Mouse (Mus musculus) embryonic facial prominence, embryonic 10.5 days (tissue): ENCODE measurements around the gene Slc4a8. TPM values are rescaled to one million over a fixed set of nuclear protein-coding genes. Genes with fewer than 3 reads are reported as not detected.

Source experiments
- DNase-seq: peaks from one replicate; pipeline ENCODE4 v3.0.0-alpha.2; 2017; ENCODE audit warnings: low spot score
- H3K27ac ChIP-seq: fragments of 300-500 bp; sonication (generic); replicated peaks from 2 replicates; pipeline ENCODE4 v1.5.1; 2016; ENCODE audit warnings: mild to moderate bottlenecking
- H3K27me3 ChIP-seq: fragments of 300-500 bp; sonication (generic); replicated peaks from 2 replicates; pipeline ENCODE4 v1.6.1; 2016; ENCODE audit warnings: low read depth, mild to moderate bottlenecking; ENCODE audit not compliant: poor library complexity, severe bottlenecking
- H3K36me3 ChIP-seq: fragments of 300-500 bp; sonication (generic); replicated peaks from 2 replicates; pipeline ENCODE4 v1.6.1; 2016; ENCODE audit warnings: mild to moderate bottlenecking, moderate library complexity
- H3K4me1 ChIP-seq: fragments of 300-500 bp; sonication (generic); 2 replicates; pipeline ENCODE4 v1.6.1; 2016
- H3K4me3 ChIP-seq: fragments of 300-500 bp; sonication (generic); 2 replicates; pipeline ENCODE4 v1.5.1; 2016; ENCODE audit warnings: mild to moderate bottlenecking, moderate library complexity
- H3K9me3 ChIP-seq: fragments of 300-500 bp; sonication (generic); 2 replicates; pipeline ENCODE4 v1.6.1; 2016; ENCODE audit warnings: mild to moderate bottlenecking
- WGBS: fragments of 180-500 bp; shearing (Covaris S2); methylation state at CpG from one replicate; pipeline ENCODE4 v1.1.7; 2016; 5-methylcytosine and 5-hydroxymethylcytosine counted together
- polyA plus RNA-seq: library from polyadenylated mRNA; unstranded; fragments of >200 nt; fragmentation: Nextera tagmentation; extraction: Ambion mirVana; gene quantifications from 2 replicates; pipeline ENCODE4 v1.2.1, GENCODE M21; 2016

Gene Slc4a8
- polyA plus RNA-seq, 1 experiment from 2014 or later = 10.2 TPM

GRCm38 (mm10) chr15:100845049-100845879, 83.7 kb downstream of the Slc4a8 start:
- peak; percentile 77 for DNase-seq
- 33% methylated on average over 26 of the region's 26 CpGs for WGBS

GRCm38 (mm10) chr15:100847193-100847592, 85.6 kb downstream of the Slc4a8 start:
- Histone ChIP-seq H3K4me3 (no peak overlapping the region), H3K36me3 (no peaks in the 10 kb centered on the region), H3K4me1 (peaks cover 21% of the 10 kb centered on the region), H3K27ac (no peak overlapping the region), H3K27me3 (no peaks in the 10 kb centered on the region), H3K9me3 (peaks cover 7% of the 10 kb centered on the region)
- WGBS = 85% methylated on average over 6 of the region's 6 CpGs
- no peak for DNase-seq

More at GRCm38 (mm10) chr15:100845049-100845879, 83.7 kb downstream of the Slc4a8 start:
- Histone ChIP-seq H3K9me3 (peaks cover 7% of the 10 kb centered on the region), H3K27ac (peak overlapping the region; percentile 71), H3K4me3 (no peak overlapping the region), H3K36me3 (no peaks in the 10 kb centered on the region), H3K4me1 (peaks cover 21% of the 10 kb centered on the region), H3K27me3 (no peaks in the 10 kb centered on the region)

- H3K27ac ChIP-seq = no peak overlapping the region
- H3K27me3 ChIP-seq = no peaks in the 10 kb centered on the region
- 75% methylated on average over 3 of the region's 3 CpGs for WGBS
- no peaks in the 10 kb centered on the region for H3K36me3 ChIP-seq
- no peak overlapping the region for H3K4me3 ChIP-seq
- H3K9me3 ChIP-seq = no peaks in the 10 kb centered on the region
- no peaks in the 10 kb centered on the region for H3K4me1 ChIP-seq
- DNase-seq = no peak
These were observed 96.0 kb downstream of the Slc4a8 start for GRCm38 (mm10) chr15:100857586-100857985.

GRCm38 (mm10) chr15:100860856-100861255, 99.3 kb downstream of the Slc4a8 start:
- H3K9me3 ChIP-seq = peaks cover 3% of the 10 kb centered on the region; the same call in 1 of the 2 replicates
- no peaks in the 10 kb centered on the region for H3K27me3 ChIP-seq
- no peaks in the 10 kb centered on the region for H3K36me3 ChIP-seq
- no peak for DNase-seq
- H3K4me3 ChIP-seq = no peak overlapping the region
- no peaks in the 10 kb centered on the region for H3K4me1 ChIP-seq
- WGBS = 48% methylated on average over 5 of the region's 5 CpGs
- no peak overlapping the region for H3K27ac ChIP-seq

GRCm38 (mm10) chr15:100865556-100865955, 104.0 kb downstream of the Slc4a8 start:
- 49% methylated on average over 3 of the region's 3 CpGs for WGBS
- Histone ChIP-seq H3K27ac (no peak overlapping the region), H3K27me3 (peaks cover 23% of the 10 kb centered on the region), H3K4me3 (no peak overlapping the region), H3K4me1 (peaks cover 6% of the 10 kb centered on the region; the same call in 1 of the 2 replicates), H3K9me3 (peaks cover 7% of the 10 kb centered on the region; the same call in 1 of the 2 replicates), H3K36me3 (no peaks in the 10 kb centered on the region)
- no peak for DNase-seq

GRCm38 (mm10) chr15:100869558-100869957, 108.0 kb downstream of the Slc4a8 start, which contains the start of gene Scn8a:
TSS of gene Scn8a (plus strand) at chr15:100869858.
- DNase-seq = no peak
- Histone ChIP-seq H3K9me3 (peaks cover 7% of the 10 kb centered on the region; the same call in 1 of the 2 replicates), H3K4me1 (peaks cover 23% of the 10 kb centered on the region), H3K27me3 (peaks cover 59% of the 10 kb centered on the region), H3K4me3 (peak within 1 kb of the TSS; percentile 84), H3K27ac (peak within 1 kb of the TSS; percentile 61), H3K36me3 (no peaks in the 10 kb centered on the region)
- 76% methylated on average over 7 of the region's 7 CpGs for WGBS

GRCm38 (mm10) chr15:100870001-100870774, 108.6 kb downstream of the Slc4a8 start:
- peaks cover 23% of the 10 kb centered on the region for H3K4me1 ChIP-seq
- H3K9me3 ChIP-seq = peaks cover 7% of the 10 kb centered on the region; the same call in 1 of the 2 replicates
- H3K36me3 ChIP-seq = no peaks in the 10 kb centered on the region
- peak overlapping the region; percentile 84 for H3K4me3 ChIP-seq
- 4% methylated on average over 66 of the region's 66 CpGs for WGBS
- peak overlapping the region; percentile 61 for H3K27ac ChIP-seq
- peak; percentile 88 for DNase-seq
- H3K27me3 ChIP-seq = peaks cover 60% of the 10 kb centered on the region

- Histone ChIP-seq H3K4me1 (peaks cover 23% of the 10 kb centered on the region), H3K36me3 (no peaks in the 10 kb centered on the region), H3K27me3 (peaks cover 60% of the 10 kb centered on the region), H3K9me3 (peaks cover 4% of the 10 kb centered on the region; the same call in 1 of the 2 replicates), H3K27ac (peak overlapping the region; percentile 88), H3K4me3 (peak overlapping the region; percentile 84)
- DNase-seq = peak; percentile 80
- 7% methylated on average over 66 of the region's 69 CpGs for WGBS
These were observed 109.2 kb downstream of the Slc4a8 start for GRCm38 (mm10) chr15:100870775-100871106.

- Histone ChIP-seq H3K9me3 (peaks cover 2% of the 10 kb centered on the region; the same call in 1 of the 2 replicates), H3K36me3 (no peaks in the 10 kb centered on the region), H3K4me3 (peak overlapping the region; percentile 84), H3K4me1 (peaks cover 23% of the 10 kb centered on the region), H3K27me3 (peaks cover 60% of the 10 kb centered on the region), H3K27ac (peak overlapping the region; percentile 88)
- under 1% methylated on average over 53 of the region's 53 CpGs for WGBS
- DNase-seq = no peak
These were observed 109.8 kb downstream of the Slc4a8 start for GRCm38 (mm10) chr15:100871107-100872011.

- Histone ChIP-seq H3K27ac (no peak overlapping the region), H3K27me3 (peaks cover 59% of the 10 kb centered on the region), H3K9me3 (no peaks in the 10 kb centered on the region), H3K36me3 (no peaks in the 10 kb centered on the region), H3K4me1 (peaks cover 23% of the 10 kb centered on the region), H3K4me3 (0 out of 2 replicates have a peak overlapping the region, but pooled peaks have one; percentile 25)
- DNase-seq = peak; percentile 92
- 4% methylated on average over 16 of the region's 16 CpGs for WGBS
These were observed 111.6 kb downstream of the Slc4a8 start for GRCm38 (mm10) chr15:100873155-100873554.
